Mouse (Mus musculus) E14TG2a.4 (cell line): ENCODE measurements at regions not wholly inside any gene's neighbourhood (a gene's known extent, or its start where the extent isn't known, plus 50 kb on each side); places are given as distances from the start of the nearest gene placed in this dataset.

Experiments
- CTCF ChIP-seq: conservative IDR thresholded peaks from 2 replicates; pipeline ENCODE4 v1.5.1; 2014; ENCODE audit warnings: low read length
- NANOG ChIP-seq: IDR thresholded peaks from 2 replicates; pipeline ENCODE4 v1.6.1; 2014; ENCODE audit warnings: borderline replicate concordance, low read length, mixed read lengths
- POU5F1 ChIP-seq: IDR thresholded peaks from 2 replicates; pipeline ENCODE4 v1.6.1; 2014; ENCODE audit warnings: low read length, borderline replicate concordance

- no peak for TF ChIP-seq CTCF
- TF ChIP-seq NANOG = no peak
- TF ChIP-seq POU5F1 = no peak
These were observed 551.7 kb upstream of the Id4 start for GRCm38 (mm10) chr13:47709323-47709722.
